Mouse (Mus musculus): ENCODE measurements around the gene Med19. TPM values are rescaled to one million over a fixed set of nuclear protein-coding genes. Genes with fewer than 3 reads are reported as not detected.
A peak's percentile ranks its signal among the peaks of the same experiment; 100 is the strongest.

Med19 gene
- polyA plus RNA-seq, 1 experiment = 20.4 TPM

- Histone ChIP-seq H3ac (ENCODE audit: control insufficient read depth, insufficient read length, low read depth) (no peak overlapping the region), H3K79me2 (ENCODE audit: control insufficient read depth, insufficient read depth) (peaks cover 94% of the 10 kb centered on the region), H3K4me3 (ENCODE audit: insufficient read depth, poor library complexity, severe bottlenecking) (no peak overlapping the region), H3K27me3 (ENCODE audit: control insufficient read depth, insufficient read depth, insufficient read length) (no peaks in the 10 kb centered on the region), H3K36me3 (ENCODE audit: control insufficient read depth, insufficient read depth) (peaks cover 38% of the 10 kb centered on the region), H3K79me3 (ENCODE audit: low read depth) (peaks cover 91% of the 10 kb centered on the region)
- TF ChIP-seq MYOD1 (IDR thresholded peaks at IDR 0.05; ENCODE audit: control insufficient read depth, insufficient read length, low read depth) (peak; percentile 63), MAX (IDR thresholded peaks at IDR 0.05) (no peak), CEBPB (IDR thresholded peaks at IDR 0.05; ENCODE audit: low read depth) (no peak)
Observed at GRCm38 (mm10) chr2:84646138-84646537, 32.1 kb upstream of the Med19 start.

GRCm38 (mm10) chr2:84647051-84647568, 31.1 kb upstream of the Med19 start:
- no peak overlapping the region for H3ac ChIP-seq (ENCODE audit: control insufficient read depth, insufficient read length, low read depth)
- H3K27me3 ChIP-seq (ENCODE audit: control insufficient read depth, insufficient read depth, insufficient read length) = no peaks in the 10 kb centered on the region
- H3K36me3 ChIP-seq (ENCODE audit: control insufficient read depth, insufficient read depth) = peaks cover 29% of the 10 kb centered on the region
- peaks cover 81% of the 10 kb centered on the region for H3K79me3 ChIP-seq (ENCODE audit: low read depth)
- TF ChIP-seq MYOD1 (IDR thresholded peaks at IDR 0.05; ENCODE audit: control insufficient read depth, insufficient read length, low read depth) = no peak
- no peak for TF ChIP-seq FOSL1 (IDR thresholded peaks at IDR 0.05; ENCODE audit: insufficient read depth, low read length, poor library complexity, severe bottlenecking)
- no peak for TF ChIP-seq MAX (IDR thresholded peaks at IDR 0.05)
- no peak for TF ChIP-seq MYOG (IDR thresholded peaks at IDR 0.05; ENCODE audit: control insufficient read depth, extremely low read depth, insufficient read length)
- no peak for TF ChIP-seq USF1 (IDR thresholded peaks at IDR 0.05; ENCODE audit: low read depth)
- no peak for TF ChIP-seq CTCF (IDR thresholded peaks at IDR 0.05; ENCODE audit: control insufficient read depth, insufficient read depth, insufficient read length)
- no peak for TF ChIP-seq CEBPB (IDR thresholded peaks at IDR 0.05; ENCODE audit: low read depth)
- peaks cover 87% of the 10 kb centered on the region for H3K79me2 ChIP-seq (ENCODE audit: control insufficient read depth, insufficient read depth)
- H3K4me3 ChIP-seq (ENCODE audit: insufficient read depth, poor library complexity, severe bottlenecking) = no peak overlapping the region

GRCm38 (mm10) chr2:84648369-84648768, 29.8 kb upstream of the Med19 start:
- peak overlapping the region; percentile 84 for H3K4me3 ChIP-seq (ENCODE audit: insufficient read depth, poor library complexity, severe bottlenecking)
- peaks cover 76% of the 10 kb centered on the region for H3K79me2 ChIP-seq (ENCODE audit: control insufficient read depth, insufficient read depth)
- peaks cover 18% of the 10 kb centered on the region for H3K36me3 ChIP-seq (ENCODE audit: control insufficient read depth, insufficient read depth)
- no peaks in the 10 kb centered on the region for H3K27me3 ChIP-seq (ENCODE audit: control insufficient read depth, insufficient read depth, insufficient read length)
- TF ChIP-seq MAX (IDR thresholded peaks at IDR 0.05) (peak; percentile 30), MYOG (IDR thresholded peaks at IDR 0.05; ENCODE audit: control insufficient read depth, extremely low read depth, insufficient read length) (no peak), FOSL1 (IDR thresholded peaks at IDR 0.05; ENCODE audit: insufficient read depth, low read length, poor library complexity, severe bottlenecking) (no peak)
- H3K79me3 ChIP-seq (ENCODE audit: low read depth) = peaks cover 69% of the 10 kb centered on the region
- peak overlapping the region; percentile 3 for H3ac ChIP-seq (ENCODE audit: control insufficient read depth, insufficient read length, low read depth)

- H3ac ChIP-seq (ENCODE audit: control insufficient read depth, insufficient read length, low read depth) = peak overlapping the region; percentile 73
- TF ChIP-seq CTCF (IDR thresholded peaks at IDR 0.05; ENCODE audit: control insufficient read depth, insufficient read depth, insufficient read length) (no peak), MAX (IDR thresholded peaks at IDR 0.05) (no peak)
Observed at GRCm38 (mm10) chr2:84649674-84650073, 28.5 kb upstream of the Med19 start.

GRCm38 (mm10) chr2:84650464-84651195, 27.6 kb upstream of the Med19 start, which contains the start of gene Ctnnd1:
TSS of gene Ctnnd1 (minus strand) at chr2:84650765.
- peaks cover 53% of the 10 kb centered on the region for H3K79me2 ChIP-seq (ENCODE audit: control insufficient read depth, insufficient read depth)
- H3K36me3 ChIP-seq (ENCODE audit: control insufficient read depth, insufficient read depth) = peaks cover 12% of the 10 kb centered on the region
- TF ChIP-seq CEBPB (IDR thresholded peaks at IDR 0.05; ENCODE audit: low read depth) = no peak
- no peak for TF ChIP-seq MYOG (IDR thresholded peaks at IDR 0.05; ENCODE audit: control insufficient read depth, extremely low read depth, insufficient read length)
- no peak for TF ChIP-seq FOSL1 (IDR thresholded peaks at IDR 0.05; ENCODE audit: insufficient read depth, low read length, poor library complexity, severe bottlenecking)
- no peak for TF ChIP-seq MAX (IDR thresholded peaks at IDR 0.05)
- no peak for TF ChIP-seq USF1 (IDR thresholded peaks at IDR 0.05; ENCODE audit: low read depth)
- TF ChIP-seq CTCF (IDR thresholded peaks at IDR 0.05; ENCODE audit: control insufficient read depth, insufficient read depth, insufficient read length) = no peak
- no peak for TF ChIP-seq MYOD1 (IDR thresholded peaks at IDR 0.05; ENCODE audit: control insufficient read depth, insufficient read length, low read depth)
- peaks cover 47% of the 10 kb centered on the region for H3K79me3 ChIP-seq (ENCODE audit: low read depth)
- H3K27me3 ChIP-seq (ENCODE audit: control insufficient read depth, insufficient read depth, insufficient read length) = no peaks in the 10 kb centered on the region
- H3ac ChIP-seq (ENCODE audit: control insufficient read depth, insufficient read length, low read depth) = peak within 1 kb of the TSS; percentile 80
- H3K4me3 ChIP-seq (ENCODE audit: insufficient read depth, poor library complexity, severe bottlenecking) = peak within 1 kb of the TSS; percentile 84

More at GRCm38 (mm10) chr2:84649674-84650073, 28.5 kb upstream of the Med19 start:
- Histone ChIP-seq H3K36me3 (ENCODE audit: control insufficient read depth, insufficient read depth) (peaks cover 16% of the 10 kb centered on the region), H3K79me2 (ENCODE audit: control insufficient read depth, insufficient read depth) (peaks cover 63% of the 10 kb centered on the region), H3K27me3 (ENCODE audit: control insufficient read depth, insufficient read depth, insufficient read length) (no peaks in the 10 kb centered on the region), H3K79me3 (ENCODE audit: low read depth) (peaks cover 56% of the 10 kb centered on the region), H3K4me3 (ENCODE audit: insufficient read depth, poor library complexity, severe bottlenecking) (peak overlapping the region; percentile 84)

- Histone ChIP-seq H3K79me2 (ENCODE audit: control insufficient read depth, insufficient read depth) (peaks cover 26% of the 10 kb centered on the region), H3K4me3 (ENCODE audit: insufficient read depth, poor library complexity, severe bottlenecking) (no peak overlapping the region), H3K36me3 (ENCODE audit: control insufficient read depth, insufficient read depth) (no peaks in the 10 kb centered on the region), H3ac (ENCODE audit: control insufficient read depth, insufficient read length, low read depth) (no peak overlapping the region), H3K27me3 (ENCODE audit: control insufficient read depth, insufficient read depth, insufficient read length) (no peaks in the 10 kb centered on the region), H3K79me3 (ENCODE audit: low read depth) (peaks cover 20% of the 10 kb centered on the region)
- TF ChIP-seq MYOD1 (IDR thresholded peaks at IDR 0.05; ENCODE audit: control insufficient read depth, insufficient read length, low read depth) (no peak), FOSL1 (IDR thresholded peaks at IDR 0.05; ENCODE audit: insufficient read depth, low read length, poor library complexity, severe bottlenecking) (no peak), MYOG (IDR thresholded peaks at IDR 0.05; ENCODE audit: control insufficient read depth, extremely low read depth, insufficient read length) (no peak), MAX (IDR thresholded peaks at IDR 0.05) (no peak), USF1 (IDR thresholded peaks at IDR 0.05; ENCODE audit: low read depth) (no peak), CEBPB (IDR thresholded peaks at IDR 0.05; ENCODE audit: low read depth) (no peak), CTCF (IDR thresholded peaks at IDR 0.05; ENCODE audit: control insufficient read depth, insufficient read depth, insufficient read length) (no peak)
Observed at GRCm38 (mm10) chr2:84653354-84653753, 24.8 kb upstream of the Med19 start.
